Mouse (Mus musculus): ENCODE measurements at regions not wholly inside any gene's neighbourhood (a gene's known extent, or its start where the extent isn't known, plus 50 kb on each side); places are given as distances from the start of the nearest gene placed in this dataset.

DNA sequence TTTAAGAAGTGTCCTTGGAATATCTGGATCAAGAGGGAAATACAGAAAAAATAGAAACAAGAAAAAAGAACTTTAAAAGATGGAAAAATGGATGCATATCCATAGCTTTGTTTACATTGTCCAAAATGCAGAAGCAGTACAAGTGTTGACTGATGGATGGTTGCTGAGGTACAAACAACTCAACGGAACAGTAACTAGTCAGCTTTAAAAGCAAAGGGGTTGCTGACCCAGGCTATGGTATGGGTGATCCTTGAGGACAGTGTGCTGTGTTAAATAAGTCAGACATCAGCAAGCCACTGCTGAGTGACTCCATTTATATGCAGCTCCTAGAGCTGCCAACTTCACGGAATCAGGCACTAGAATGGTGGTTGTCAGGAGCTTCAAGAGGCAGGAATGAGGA is 338.9 kb upstream of the Tmc3 start:
- no peak for DNase-seq (ENCODE audit: low spot score)

DNA sequence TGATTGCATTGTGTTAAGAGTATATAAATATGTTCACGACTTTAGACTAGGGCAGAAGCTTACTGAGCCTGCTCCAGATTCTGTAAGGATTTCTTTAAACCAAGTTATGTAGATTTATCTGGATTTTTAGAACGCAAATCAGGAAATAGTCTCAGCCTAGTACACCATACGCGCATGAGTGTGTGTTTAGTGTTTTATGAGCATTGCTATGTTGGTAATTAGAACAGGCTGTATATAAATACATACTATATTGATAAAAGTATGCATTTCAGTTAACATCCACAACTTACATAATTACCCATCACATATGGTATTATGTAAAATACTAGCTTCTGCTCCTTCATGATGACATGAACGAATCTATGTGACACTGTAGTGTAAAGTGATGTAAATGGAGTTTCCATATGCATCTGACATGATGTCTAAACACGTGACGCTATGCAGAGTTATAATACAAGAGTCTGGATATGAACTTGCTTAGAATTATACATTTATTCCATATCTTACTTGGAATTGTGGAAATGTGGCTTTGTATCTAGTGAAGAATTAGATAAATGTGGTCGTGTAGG is 332.6 kb upstream of the Tmc3 start:
- DNase-seq (ENCODE audit: low spot score) = no peak

DNA sequence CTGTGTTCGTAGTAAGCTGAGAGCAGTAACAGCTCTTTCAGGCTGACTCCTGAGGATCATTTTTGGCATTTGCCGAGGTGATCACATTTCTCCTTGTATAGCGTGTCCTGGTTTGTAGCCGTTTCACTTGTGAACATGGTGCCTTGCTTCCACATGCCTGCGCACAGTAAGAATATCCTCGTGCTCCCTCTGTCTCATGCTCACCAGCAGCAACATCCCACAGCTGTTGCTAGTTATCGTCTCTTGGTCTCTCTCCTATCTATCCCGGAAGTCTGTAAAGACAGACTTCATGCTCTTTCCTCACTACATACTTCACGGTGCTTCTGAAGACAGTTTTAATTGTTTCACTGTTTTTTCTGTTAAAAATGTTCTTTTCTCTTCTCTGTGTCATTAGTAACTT is 331.7 kb upstream of the Tmc3 start:
- no peak for DNase-seq (ENCODE audit: low spot score)

DNA sequence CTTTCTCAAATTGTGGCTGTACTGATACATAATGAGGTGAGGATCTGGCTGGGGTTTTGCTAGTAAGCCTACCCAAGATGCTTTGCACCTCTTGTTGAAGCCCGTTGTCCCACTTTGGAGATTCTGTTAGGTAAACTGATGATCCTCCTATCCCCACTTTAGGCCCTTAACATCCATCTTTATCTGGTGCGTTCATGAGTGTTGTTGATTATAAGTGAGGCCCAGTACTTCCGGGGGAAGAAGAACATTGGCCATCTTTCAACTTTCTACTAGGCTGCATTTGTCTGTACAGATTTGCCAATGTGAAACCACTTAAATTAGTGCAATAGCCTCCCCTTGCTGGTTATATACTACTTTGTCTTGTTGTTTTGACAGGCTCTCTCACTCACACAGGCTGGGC is 331.3 kb upstream of the Tmc3 start:
- no peak for DNase-seq (ENCODE audit: low spot score)

DNA sequence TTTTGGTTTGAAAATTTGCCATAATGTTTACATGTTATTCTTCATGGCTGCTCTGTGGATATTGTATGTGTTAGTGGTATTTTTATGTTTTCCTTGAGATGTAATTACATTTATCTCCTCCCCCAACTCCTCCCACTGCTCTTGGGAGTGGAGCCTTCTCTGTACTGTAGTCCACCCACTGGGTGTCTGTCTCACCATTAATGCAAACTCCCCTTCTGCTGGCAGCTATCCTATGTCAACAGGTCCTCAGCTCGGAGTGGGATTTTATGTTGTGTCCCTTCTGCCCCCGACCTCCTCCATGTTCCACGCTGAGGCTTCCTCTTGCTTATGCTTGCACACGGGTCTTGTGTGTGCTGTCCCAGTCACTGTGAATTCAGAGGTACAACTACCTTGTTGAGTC is 330.3 kb upstream of the Tmc3 start:
- no peak for DNase-seq (ENCODE audit: low spot score)

GRCm38 (mm10) chr7:83256236-83256784 is 328.4 kb upstream of the Tmc3 start:
- no peak for DNase-seq (ENCODE audit: low spot score)

DNA sequence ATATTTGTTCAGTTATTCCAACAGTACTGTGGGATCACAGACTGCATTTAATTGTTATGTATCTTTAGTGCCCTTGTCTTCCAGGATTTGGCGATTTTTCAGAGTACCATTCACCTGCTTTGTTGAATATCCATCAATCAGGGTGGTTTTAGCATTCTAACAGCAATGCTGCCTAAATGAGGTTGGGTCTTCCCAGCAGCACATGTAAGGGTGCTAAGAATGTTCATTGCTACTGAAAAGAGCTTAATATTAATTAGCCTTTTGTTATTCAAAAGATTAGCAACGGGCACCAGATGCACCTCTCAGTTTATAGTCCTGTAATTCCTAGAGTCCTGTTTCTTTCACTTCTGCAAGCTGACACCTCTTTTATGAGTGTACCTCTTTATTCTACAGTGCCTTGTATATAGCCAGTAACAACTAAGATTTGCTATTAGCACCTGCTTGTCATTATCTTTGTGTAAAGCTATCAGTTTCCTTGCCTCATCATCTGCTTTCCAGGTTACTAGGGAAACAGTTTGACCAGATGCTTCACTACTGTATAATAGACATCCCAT is 326.3 kb upstream of the Tmc3 start:
- DNase-seq (ENCODE audit: low spot score) = no peak

DNA sequence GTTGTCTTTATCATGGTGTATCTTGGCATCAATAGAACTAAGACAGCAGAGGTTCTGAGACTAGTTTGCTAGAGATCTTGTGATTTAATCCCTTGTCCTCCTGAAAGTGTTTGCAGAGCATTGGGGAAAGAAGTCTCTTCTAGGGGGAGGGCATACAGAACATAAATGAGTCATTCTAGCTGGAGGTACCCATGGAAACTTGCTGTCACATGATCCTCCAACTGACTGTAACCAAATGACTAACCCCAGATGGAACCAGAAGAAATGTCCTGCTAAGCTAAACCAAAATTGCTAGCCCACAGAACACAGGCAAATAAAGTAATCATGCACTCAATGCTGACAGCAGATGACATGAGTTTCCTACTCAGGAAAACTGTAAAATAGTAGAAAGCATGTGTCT is 323.2 kb upstream of the Tmc3 start:
- DNase-seq (ENCODE audit: low spot score) = no peak

DNA sequence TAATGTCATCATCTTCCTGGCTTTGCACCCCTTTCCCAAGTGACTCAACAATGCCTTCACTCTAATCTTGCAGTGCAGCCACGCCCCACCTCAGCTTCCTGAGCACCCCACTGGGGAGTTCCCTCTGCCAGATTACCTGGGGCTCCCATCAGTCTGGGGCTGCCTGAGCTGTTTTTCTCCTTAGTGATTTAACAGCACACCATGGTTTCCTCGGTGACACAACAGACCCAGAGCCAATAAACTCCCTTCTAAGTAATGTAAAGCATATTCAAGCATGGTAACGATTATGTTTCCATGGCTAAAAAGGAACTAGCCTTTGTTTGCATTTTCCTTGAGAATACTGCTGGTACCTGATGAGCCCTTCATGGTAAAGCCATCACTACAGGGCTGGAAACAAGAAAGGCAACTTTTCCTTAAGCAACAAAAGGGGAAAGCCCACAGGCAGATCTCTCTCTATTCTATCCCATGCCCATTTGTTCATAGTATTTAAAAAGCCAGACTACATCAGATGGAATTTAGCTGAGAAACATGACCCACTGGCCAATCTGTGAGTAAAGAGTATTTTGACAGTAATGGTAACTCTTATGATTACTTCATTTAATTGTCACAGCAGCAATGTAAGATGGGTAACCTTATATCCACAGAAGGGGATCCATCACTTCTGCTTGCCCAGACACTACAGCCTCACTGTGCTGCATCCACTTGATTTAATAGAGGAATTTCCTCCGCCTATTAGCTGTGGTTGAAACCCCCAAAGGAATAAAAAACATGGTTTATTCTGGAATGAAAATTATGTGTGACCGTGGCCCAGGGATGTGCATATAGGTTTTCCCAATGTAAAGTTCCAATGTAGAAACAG is 294.6 kb upstream of the Tmc3 start:
- DNase-seq (ENCODE audit: low spot score) = no peak

DNA sequence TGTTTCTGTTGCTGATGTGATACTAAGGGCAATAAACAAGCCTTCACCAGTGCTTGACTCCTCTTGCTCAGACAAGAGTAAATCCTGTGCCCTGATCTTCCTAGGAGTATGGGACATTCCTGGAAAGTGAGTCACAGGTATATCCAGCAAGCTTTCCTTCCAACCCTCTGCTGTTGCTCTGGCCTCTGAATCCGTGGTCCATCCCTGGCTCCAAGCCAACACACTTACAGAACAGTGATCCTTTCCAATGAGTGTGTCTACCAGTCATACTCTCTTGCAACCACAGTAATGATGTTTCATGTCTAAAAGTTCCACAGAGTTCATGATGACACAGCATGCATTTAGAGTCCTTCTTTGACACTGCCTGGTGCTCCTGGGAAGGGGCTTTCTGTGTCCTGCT is 277.6 kb upstream of the Tmc3 start:
- no peak for DNase-seq (ENCODE audit: low spot score)

DNA sequence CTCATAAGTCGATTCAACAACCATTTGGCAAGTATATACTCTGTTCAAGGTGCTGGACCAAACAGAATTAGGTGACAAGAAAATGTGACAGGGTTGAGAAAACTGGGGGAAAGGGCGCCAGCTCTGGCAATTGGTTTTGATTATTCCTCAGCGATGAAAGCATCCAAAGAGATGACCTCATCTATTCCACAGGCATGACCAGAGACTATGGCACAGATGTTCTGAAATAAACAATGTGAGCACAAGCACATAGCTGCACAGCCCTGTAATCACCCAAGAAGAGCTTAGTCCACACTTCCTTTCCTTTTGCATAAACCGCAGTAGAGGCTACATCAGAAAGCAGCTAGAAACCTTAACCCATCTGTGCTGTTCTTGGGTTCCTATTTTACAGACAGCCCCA is 272.6 kb upstream of the Tmc3 start:
- DNase-seq (ENCODE audit: low spot score) = no peak

DNA sequence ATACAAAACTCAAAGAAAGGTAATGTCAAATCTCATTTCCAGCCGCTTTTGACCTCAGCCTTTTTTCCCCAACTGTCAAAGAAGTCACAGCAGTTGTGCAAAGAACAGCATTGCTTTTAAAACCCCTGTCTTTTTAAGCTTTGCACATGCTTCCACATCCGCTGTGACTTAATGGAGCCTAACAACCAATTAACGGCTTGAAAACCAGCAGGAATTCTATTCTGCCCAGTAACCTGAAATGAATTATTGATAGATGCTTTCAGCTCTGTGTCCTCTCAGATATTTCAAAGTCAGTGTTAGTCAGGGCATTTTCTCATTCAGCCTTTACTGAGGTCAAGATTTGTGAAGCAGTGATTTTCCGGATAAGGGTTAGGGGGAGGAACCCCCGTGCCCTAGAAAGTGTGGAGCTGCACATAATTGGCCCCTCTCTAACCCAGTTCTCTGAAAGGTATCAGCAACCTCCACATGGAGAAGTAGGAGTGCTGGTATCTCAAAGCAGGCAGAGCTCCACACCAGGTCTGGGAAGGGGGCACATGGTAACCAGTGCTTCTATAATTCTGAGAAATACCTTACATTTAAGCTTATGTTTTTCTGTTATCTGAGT is 254.8 kb upstream of the Tmc3 start:
- DNase-seq (ENCODE audit: low spot score) = no peak

DNA sequence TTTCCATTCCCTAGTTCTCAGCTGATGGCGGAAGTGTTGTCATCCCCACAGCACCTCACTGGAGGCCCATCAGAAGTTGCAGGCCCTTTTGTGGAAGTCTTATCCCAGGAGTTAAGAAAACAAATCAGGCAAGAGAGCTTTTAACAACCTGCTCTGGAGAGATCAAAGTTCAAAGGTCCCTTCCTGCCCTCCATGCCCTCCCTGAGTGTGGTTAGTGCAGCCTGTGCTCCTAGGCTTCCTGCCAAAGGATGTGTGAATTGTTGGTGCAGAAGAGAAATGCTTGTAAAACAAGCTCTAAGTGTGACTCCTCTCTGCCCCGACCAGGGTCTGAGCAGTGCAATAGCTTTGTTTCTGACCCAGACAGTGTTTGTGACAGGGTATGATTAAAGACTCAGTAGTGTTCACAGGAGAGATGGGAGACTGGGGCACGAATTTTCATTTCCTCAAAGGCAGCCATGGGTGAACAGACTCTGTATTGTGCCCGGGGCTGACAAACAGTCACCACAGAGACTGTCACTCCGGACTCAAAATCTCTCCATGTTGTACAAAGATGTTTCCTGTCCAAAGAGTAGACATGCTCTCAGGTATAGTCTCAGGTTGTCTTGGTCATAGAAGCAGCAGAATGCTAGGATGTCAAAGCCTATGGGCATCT is 237.5 kb upstream of the Tmc3 start:
- DNase-seq (ENCODE audit: low spot score) = no peak

DNA sequence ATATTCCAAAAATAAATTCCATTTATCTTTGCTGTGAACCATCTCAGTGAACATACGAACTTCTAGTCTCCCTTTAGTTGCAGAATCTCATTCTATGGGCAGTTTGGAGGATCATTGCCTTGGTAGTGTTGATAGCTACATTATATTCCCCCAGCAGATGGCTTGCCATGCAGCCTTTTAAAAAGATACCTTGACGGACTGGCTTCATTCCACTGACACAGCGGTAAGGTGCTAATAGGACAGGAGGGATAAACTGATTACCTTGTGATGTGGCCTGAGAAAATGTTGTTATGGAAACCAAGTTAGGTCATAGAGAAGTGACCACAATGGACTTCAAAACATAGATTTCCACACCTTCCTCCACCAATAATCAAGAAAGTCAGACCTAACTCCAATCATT is 215.5 kb upstream of the Tmc3 start:
- no peak for DNase-seq (ENCODE audit: low spot score)

DNA sequence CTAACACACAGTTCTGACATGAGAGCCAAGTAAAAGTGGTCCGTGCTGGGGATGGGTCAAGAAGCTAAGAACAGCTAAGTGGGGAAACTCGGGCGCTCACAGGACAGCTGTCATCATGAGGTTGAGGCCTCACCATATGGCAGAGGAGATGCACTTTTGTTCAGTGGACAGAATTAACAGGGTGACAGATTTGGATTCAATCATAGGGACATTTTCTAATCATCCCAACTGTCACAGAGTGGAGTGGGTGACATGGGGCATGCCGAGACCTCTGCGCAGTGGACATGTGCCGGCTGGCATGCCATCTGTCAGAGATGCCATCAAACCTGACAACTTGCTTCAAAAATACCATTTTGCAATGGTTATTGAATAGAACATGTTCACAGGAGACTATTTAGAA is 215.1 kb upstream of the Tmc3 start:
- DNase-seq (ENCODE audit: low spot score) = no peak

- no peak for DNase-seq (ENCODE audit: low spot score)
Measured at GRCm38 (mm10) chr7:83376826-83377225, 207.9 kb upstream of the Tmc3 start.

- no peak for DNase-seq (ENCODE audit: low spot score)
Measured at GRCm38 (mm10) chr7:83381381-83382181, 203.1 kb upstream of the Tmc3 start.

DNA sequence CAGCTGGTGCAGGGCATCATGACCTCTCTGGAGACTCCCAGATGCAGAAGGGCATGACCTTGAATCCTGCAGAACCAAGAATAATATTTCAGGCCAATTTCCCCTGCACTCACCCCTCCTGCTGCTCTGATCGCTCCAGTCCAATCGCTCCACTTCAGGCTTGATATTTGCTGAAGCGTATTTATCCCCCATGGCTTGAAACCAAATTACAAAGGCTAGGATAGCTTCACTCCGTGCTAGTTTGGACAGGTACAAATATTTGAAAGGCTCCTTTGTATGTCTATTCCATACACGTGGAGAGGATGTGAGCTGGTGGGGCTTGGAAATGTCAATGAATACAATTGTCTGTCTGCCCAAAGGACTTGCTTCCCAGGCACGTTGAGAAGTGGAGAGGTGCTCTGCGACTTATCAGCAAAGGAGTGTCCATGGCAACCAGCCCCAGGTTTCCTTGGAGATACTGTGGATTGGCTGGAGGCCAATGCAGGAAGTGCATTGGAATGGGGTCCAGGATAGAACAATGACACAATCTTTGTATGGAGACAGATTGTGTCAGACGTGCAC is 201.8 kb upstream of the Tmc3 start:
- peak; percentile 9 for DNase-seq (ENCODE audit: low spot score)

DNA sequence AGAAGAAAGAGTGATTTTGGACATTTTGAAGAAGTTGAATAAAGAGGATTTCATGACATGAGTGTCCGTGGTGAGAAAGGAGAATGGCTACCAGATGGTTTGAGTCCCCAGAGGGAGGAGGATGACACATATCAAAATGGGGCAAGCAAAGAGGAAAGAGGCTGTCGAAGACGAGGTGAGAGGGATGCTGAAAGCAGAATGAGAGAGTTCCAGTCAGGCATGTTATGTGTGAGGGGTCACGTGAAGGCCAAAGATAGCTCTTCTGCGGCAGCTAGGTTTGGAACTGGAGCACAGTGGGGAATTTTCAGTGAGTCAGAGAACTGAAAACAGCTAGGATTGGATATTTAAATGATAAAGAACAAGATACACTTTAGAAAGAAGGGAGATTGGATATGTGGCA is 193.3 kb upstream of the Tmc3 start:
- no peak for DNase-seq (ENCODE audit: low spot score)

- DNase-seq (ENCODE audit: low spot score) = no peak
Measured at GRCm38 (mm10) chr7:83392181-83392580, 192.5 kb upstream of the Tmc3 start.

- no peak for DNase-seq (ENCODE audit: low spot score)
Measured at GRCm38 (mm10) chr7:83392625-83393024, 192.1 kb upstream of the Tmc3 start.
